Mouse (Mus musculus) E14TG2a.4 (cell line): Measurements from ENCODE around the gene Auts2.

Experiments
- CTCF ChIP-seq: conservative IDR thresholded peaks from 2 replicates; pipeline ENCODE4 v1.5.1; 2014; ENCODE audit warnings: low read length
- NANOG ChIP-seq: IDR thresholded peaks from 2 replicates; pipeline ENCODE4 v1.6.1; 2014; ENCODE audit warnings: borderline replicate concordance, low read length, mixed read lengths
- POU5F1 ChIP-seq: IDR thresholded peaks from 2 replicates; pipeline ENCODE4 v1.6.1; 2014; ENCODE audit warnings: low read length, borderline replicate concordance

DNA sequence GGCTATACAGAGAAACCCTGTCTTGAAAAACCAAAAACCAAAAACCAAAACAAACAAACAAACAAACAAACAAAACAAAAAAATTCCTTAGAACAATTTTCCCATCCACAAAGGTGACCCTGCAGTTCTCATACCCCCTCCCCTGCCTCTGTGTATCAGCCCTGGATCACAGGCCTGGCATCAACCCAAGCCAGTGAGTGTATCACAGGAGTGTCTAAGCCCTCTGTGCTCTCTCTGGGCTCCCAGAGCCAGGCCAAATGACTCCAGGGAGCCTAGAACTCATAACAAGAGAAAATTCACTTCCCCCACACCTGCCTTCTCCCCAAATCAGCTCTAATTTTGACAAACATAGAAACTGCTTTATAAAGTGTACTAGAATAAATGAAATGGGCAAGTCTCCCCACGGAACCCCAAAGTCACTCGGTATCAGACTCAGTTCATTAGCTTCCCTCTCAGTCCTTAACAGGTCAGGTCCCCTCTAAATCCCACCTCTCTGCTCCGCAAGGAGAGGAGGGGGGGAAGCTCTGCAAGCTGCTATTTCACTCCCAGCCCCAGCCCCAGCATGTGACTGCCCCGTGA is 896.0 kb downstream of the Auts2 start:
- TF ChIP-seq CTCF = no peak
- no peak for TF ChIP-seq NANOG
- no peak for TF ChIP-seq POU5F1
